Mouse (Mus musculus) heart, embryonic 15.5 days (tissue): Measurements from ENCODE around the gene Lyl1. TPM values are rescaled to one million over a fixed set of nuclear protein-coding genes. Genes with fewer than 3 reads are reported as not detected.

Experiments used
- ATAC-seq: fragments of 200-750 bp; cut with Nextera tagmentation; replicated peaks from 2 replicates; pipeline ENCODE4 v1.8.0; 2017; ENCODE audit warnings: low read depth, moderate TSS enrichment; ENCODE audit not compliant: insufficient number of reproducible peaks, insufficient read depth, low FRiP score
- H3K27ac ChIP-seq: fragments of 300-500 bp; sonication (generic); 2 replicates; pipeline ENCODE4 v1.5.1; 2015; ENCODE audit warnings: mild to moderate bottlenecking, inconsistent platforms
- H3K27me3 ChIP-seq: fragments of 300-500 bp; sonication (generic); 2 replicates; pipeline ENCODE4 v1.6.1; 2015; ENCODE audit warnings: inconsistent platforms
- H3K36me3 ChIP-seq: fragments of 300-500 bp; sonication (generic); 2 replicates; pipeline ENCODE4 v1.6.1; 2015; ENCODE audit warnings: mild to moderate bottlenecking, inconsistent platforms
- H3K4me1 ChIP-seq: fragments of 300-500 bp; sonication (generic); replicated peaks from 2 replicates; pipeline ENCODE4 v1.6.1; 2015; ENCODE audit warnings: inconsistent platforms
- H3K4me2 ChIP-seq: fragments of 300-500 bp; sonication (generic); 2 replicates; pipeline ENCODE4 v1.6.1; 2015; ENCODE audit warnings: inconsistent platforms, mild to moderate bottlenecking, moderate library complexity
- H3K4me3 ChIP-seq: fragments of 300-500 bp; sonication (generic); 2 replicates; pipeline ENCODE4 v1.5.1; 2015; ENCODE audit warnings: mild to moderate bottlenecking, inconsistent platforms
- H3K9ac ChIP-seq: fragments of 300-500 bp; sonication (generic); 2 replicates; pipeline ENCODE4 v1.6.1; 2015; ENCODE audit warnings: mild to moderate bottlenecking, inconsistent platforms
- H3K9me3 ChIP-seq: fragments of 300-500 bp; sonication (generic); replicated peaks from 2 replicates; pipeline ENCODE4 v1.6.1; 2016; ENCODE audit warnings: inconsistent platforms
- WGBS: fragments of 180-500 bp; shearing (Covaris S2); methylation state at CpG from one replicate; pipeline ENCODE4 v1.1.7; 2015; ENCODE audit warnings: mixed read lengths; 5-methylcytosine and 5-hydroxymethylcytosine counted together
- polyA plus RNA-seq: library from polyadenylated mRNA; unstranded; fragments of >200 nt; fragmentation: Nextera tagmentation; extraction: Ambion mirVana; gene quantifications from 2 replicates; pipeline ENCODE4 v1.2.1, GENCODE M21; 2015

Lyl1 gene
- polyA plus RNA-seq, 1 experiment from 2014 or later, result 9.2 TPM

DNA sequence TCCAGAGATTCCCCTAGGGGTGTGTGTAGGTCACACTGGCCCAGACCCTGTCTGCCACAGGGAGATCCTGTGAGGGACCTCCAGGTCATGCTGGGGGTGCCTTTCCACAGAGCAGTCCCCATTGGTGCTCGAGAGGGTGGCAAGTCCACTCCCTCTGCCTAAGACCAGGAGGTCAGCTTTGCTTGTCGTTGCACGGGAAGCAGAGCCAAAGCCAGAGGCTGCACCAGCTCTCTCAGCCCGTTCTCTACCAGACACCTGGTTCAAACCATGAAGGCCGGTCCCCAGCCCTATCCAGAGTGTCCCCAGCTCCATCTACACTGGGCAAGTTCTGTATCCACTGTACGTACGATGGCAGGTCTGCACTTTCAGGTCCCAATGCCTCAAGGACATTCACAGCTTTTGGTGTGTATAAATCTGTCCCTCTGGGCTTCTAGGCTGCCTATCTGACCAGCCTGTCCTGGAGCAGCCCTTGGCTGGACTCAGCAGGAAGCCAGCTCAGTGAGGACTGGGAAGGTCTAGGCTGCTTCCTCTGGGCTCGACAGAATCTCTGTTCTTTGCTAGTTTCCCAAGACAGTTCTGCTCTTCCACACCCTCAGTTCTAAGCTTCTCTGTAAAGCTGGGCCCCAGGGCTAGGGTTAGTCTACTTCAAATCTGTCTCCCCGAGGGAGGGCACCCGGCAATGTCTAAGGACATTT, 24.1 kb downstream of the Lyl1 start:
- Histone ChIP-seq H3K4me3 (no peak overlapping the region), H3K4me2 (no peak overlapping the region; the same call in 1 of the 2 replicates), H3K9me3 (no peaks in the 10 kb centered on the region), H3K9ac (peak overlapping the region; percentile 16; the same call in 1 of the 2 replicates), H3K27me3 (no peaks in the 10 kb centered on the region), H3K36me3 (0 out of 2 replicates have a peak, but pooled peaks cover 5% of the 10 kb centered on the region), H3K4me1 (peaks cover 77% of the 10 kb centered on the region), H3K27ac (peak overlapping the region; percentile 90)
- 46% methylated on average over 10 of the region's 10 CpGs for WGBS
- ATAC-seq, result no peak

DNA sequence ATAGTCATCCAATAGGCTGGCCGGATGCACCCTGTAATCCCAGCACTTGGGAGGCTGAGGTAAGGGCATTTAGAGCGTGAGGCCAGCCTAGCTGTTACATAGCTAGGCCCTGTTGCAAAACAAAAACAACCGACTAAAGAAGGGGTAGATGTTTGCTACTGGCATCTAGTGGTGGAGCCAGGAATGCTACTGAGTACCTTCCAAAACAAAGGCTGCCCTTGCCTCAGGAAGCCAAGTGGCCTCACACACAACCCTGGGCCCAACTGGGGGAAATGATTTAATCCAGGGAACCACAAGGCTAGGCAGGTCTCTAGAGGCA, 24.6 kb downstream of the Lyl1 start:
- no peak overlapping the region for H3K9ac ChIP-seq
- 0 out of 2 replicates have a peak, but pooled peaks cover 5% of the 10 kb centered on the region for H3K36me3 ChIP-seq
- H3K27ac ChIP-seq, result peak overlapping the region; percentile 90
- H3K27me3 ChIP-seq, result no peaks in the 10 kb centered on the region
- H3K4me2 ChIP-seq, result no peak overlapping the region; the same call in 1 of the 2 replicates
- peaks cover 82% of the 10 kb centered on the region for H3K4me1 ChIP-seq
- WGBS, result 12% methylated on average over 3 of the region's 3 CpGs
- H3K4me3 ChIP-seq, result no peak overlapping the region
- no peaks in the 10 kb centered on the region for H3K9me3 ChIP-seq
- no peak for ATAC-seq

DNA sequence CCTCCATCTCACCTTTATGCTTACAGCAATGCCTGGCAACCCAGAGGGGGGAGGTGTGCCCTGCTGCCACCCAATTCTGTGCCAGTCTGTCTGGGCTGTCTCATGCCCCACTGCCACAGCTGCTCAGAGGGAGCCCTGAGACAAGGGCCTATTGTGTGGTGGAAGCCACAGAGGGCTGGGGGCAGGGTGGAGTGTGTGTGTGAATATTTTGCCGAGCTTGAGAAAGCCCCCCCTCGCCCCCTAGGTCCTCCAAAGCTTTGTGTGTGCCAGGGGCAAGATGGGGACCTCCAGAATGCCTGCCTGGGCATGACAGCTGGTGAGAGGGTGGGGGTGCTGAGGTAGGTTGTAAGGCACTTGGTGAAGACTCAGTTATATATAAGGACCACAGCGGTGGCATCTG, 27.2 kb downstream of the Lyl1 start:
- no peak overlapping the region for H3K4me3 ChIP-seq
- H3K9me3 ChIP-seq, result no peaks in the 10 kb centered on the region
- 0 out of 2 replicates have a peak, but pooled peaks cover 5% of the 10 kb centered on the region for H3K36me3 ChIP-seq
- peaks cover 91% of the 10 kb centered on the region for H3K4me1 ChIP-seq
- ATAC-seq, result no peak
- no peak overlapping the region for H3K9ac ChIP-seq
- no peaks in the 10 kb centered on the region for H3K27me3 ChIP-seq
- no peak overlapping the region for H3K4me2 ChIP-seq
- H3K27ac ChIP-seq, result no peak overlapping the region
- 80% methylated on average over 3 of the region's 3 CpGs for WGBS

DNA sequence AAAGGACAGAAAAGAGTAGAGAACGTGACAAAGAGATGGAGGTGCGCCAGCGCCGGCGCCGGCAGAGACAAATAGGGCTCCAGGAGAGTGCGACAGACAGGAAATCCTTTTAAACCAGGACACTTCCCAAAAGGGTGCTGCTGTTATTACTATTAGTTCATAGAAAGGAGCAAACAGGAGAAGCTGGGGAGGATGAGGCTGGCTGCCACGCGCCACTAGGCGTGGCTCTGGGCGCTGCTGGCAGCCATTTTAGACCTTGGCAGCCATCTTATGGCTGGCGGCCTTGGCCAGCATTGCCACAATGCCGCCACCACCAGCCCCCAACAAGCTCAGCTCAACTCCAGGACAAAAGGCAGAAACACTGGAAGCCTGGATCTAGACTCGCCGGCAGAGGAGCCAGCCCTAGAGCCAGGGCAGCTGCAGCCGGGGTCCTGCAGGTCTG, 28.7 kb downstream of the Lyl1 start:
- H3K4me2 ChIP-seq, result peak overlapping the region; percentile 6
- 87% methylated on average over 16 of the region's 16 CpGs for WGBS
- H3K36me3 ChIP-seq, result 0 out of 2 replicates have a peak, but pooled peaks cover 5% of the 10 kb centered on the region
- H3K27ac ChIP-seq, result peak overlapping the region; percentile 80
- ATAC-seq, result no peak
- H3K9ac ChIP-seq, result no peak overlapping the region
- peaks cover 89% of the 10 kb centered on the region for H3K4me1 ChIP-seq
- no peak overlapping the region for H3K4me3 ChIP-seq
- no peaks in the 10 kb centered on the region for H3K9me3 ChIP-seq
- no peaks in the 10 kb centered on the region for H3K27me3 ChIP-seq

DNA sequence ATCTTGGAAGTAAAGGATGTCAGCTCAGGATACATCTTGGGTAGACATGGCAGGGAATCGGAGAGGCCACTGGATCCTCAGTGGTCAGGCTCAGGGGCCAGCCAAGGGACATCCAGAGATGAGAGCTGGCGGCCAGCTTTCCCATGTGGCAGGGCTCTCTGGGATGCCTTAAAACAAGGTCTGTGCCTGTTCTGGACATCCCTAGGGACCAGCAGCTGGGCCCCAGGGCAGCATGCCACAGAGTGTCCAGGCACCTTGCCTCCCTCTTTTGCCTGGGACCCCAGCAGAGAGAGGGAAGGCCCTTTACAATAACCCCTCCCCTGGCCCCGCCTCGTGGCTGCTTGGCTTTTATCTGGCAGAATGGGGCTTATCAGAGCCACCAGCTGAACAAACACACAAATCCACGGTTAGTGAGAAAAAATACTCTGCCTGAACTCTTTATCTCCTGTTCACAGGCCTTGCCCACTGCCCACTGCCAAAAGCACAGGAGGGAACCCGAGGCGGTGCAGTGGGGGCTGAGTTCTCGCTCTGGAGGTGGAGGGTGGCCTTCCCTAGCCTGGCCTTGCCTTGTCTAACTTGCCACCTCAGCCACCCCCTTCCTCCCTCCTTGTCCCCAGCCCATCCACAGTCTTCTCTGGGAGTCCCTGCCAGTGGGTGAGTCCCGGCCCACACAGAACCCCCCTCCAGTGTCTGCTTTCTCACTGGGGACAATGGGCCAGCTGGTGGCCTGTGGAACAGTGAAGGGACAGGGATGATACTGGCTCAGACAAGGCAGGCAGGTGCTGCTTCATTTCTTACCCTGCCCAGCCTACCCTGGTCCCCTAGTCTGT, 29.5 kb downstream of the Lyl1 start:
- Histone ChIP-seq H3K36me3 (0 out of 2 replicates have a peak, but pooled peaks cover 5% of the 10 kb centered on the region), H3K4me2 (peak overlapping the region; percentile 6), H3K27ac (peak overlapping the region; percentile 80), H3K27me3 (no peaks in the 10 kb centered on the region), H3K4me1 (peaks cover 88% of the 10 kb centered on the region), H3K4me3 (no peak overlapping the region), H3K9ac (0 out of 2 replicates have a peak overlapping the region, but pooled peaks have one; percentile 29), H3K9me3 (no peaks in the 10 kb centered on the region)
- 28% methylated on average over 9 of the region's 9 CpGs for WGBS
- ATAC-seq, result peak; percentile 48

DNA sequence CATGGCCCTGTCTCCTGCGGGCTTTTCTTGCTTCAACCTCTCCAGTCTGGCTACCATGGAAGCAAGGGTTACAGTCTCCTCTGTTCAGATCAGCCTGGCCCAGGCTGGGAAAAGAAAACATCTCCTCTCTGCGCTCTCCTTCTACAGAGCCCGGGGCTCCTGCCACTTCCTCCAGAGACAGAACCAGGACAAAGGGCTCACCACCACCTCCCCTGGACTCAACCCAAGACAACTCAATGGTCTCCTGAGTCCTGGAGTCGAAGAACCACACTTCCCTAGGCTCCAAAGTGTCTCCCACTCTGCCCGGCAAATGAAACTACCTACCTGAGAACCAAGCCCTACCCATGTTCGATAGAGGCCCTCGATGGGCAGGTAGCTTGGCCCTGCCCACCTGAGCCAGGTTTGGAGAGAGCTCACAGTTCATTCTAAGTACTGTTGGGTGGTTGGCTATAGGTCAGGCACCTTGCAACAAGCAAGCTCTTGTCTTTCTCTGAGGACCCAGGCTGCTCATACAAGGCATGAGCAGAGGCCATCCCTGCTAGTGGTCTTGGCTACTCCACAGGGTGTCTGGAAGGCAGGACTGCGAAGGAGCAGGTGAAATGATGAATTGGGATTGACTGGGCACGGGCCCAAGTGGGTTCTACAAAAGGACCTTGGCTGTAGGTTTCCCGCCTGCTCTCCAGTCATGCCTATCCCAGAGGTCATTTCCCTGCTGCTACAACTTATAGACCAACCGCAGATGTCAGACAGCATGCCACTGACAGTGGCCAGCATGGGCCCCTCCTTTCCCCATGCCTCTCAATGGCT, 30.3 kb downstream of the Lyl1 start:
- Histone ChIP-seq H3K9me3 (no peaks in the 10 kb centered on the region), H3K27me3 (no peaks in the 10 kb centered on the region), H3K9ac (0 out of 2 replicates have a peak overlapping the region, but pooled peaks have one; percentile 29), H3K4me3 (no peak overlapping the region), H3K27ac (peak overlapping the region; percentile 80), H3K4me1 (peaks cover 89% of the 10 kb centered on the region), H3K4me2 (peak overlapping the region; percentile 6; the same call in 1 of the 2 replicates), H3K36me3 (0 out of 2 replicates have a peak, but pooled peaks cover 5% of the 10 kb centered on the region)
- 55% methylated on average over 11 of the region's 11 CpGs for WGBS
- ATAC-seq, result peak; percentile 23

DNA sequence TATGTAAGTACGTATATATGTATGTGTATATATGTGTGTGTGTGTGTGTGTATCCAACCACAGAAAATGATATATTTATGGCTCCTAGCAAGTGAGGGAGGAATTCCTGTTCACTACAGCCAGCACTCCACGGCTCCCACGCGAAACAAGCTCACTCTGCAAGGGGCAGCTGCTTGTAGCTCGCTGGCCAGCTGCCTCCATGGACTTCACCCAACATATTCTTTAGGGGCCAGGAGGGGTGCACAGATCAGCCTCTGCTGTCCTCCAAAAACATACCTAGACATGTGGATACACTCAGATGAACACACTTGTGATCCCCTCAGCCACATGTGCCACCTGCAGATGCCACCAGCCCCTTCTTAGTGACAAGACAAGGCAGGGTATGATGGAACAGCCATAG, 31.3 kb downstream of the Lyl1 start:
- 41% methylated on average over 5 of the region's 5 CpGs for WGBS
- no peak overlapping the region for H3K4me3 ChIP-seq
- H3K4me2 ChIP-seq, result no peak overlapping the region
- no peak for ATAC-seq
- H3K27ac ChIP-seq, result peak overlapping the region; percentile 80
- H3K9ac ChIP-seq, result no peak overlapping the region
- H3K27me3 ChIP-seq, result no peaks in the 10 kb centered on the region
- H3K4me1 ChIP-seq, result peaks cover 90% of the 10 kb centered on the region
- no peaks in the 10 kb centered on the region for H3K9me3 ChIP-seq
- H3K36me3 ChIP-seq, result no peaks in the 10 kb centered on the region

DNA sequence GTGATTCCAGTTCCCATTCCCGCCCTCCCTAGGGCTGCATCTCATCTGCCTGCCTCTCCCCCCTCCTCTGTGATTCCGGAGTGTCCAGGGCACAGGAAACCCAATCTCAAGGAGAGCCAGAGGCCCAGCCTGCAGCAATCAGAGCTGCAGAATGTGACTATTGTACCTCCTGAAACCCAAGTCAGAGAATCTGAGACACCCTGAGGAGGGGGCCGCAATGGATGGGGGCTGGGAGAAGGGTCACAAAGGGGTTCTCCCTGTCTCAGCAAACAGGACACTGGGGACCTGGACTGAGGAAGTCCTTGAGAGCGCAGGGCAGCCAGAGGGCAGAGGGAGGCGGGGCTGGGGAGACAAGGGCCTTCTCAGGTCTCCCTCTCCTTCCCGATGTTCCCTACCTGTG, 31.7 kb downstream of the Lyl1 start:
- Histone ChIP-seq H3K4me1 (peaks cover 91% of the 10 kb centered on the region), H3K9ac (peak overlapping the region; percentile 36; the same call in 1 of the 2 replicates), H3K4me2 (no peak overlapping the region), H3K9me3 (no peaks in the 10 kb centered on the region), H3K36me3 (no peaks in the 10 kb centered on the region), H3K27ac (peak overlapping the region; percentile 80), H3K4me3 (no peak overlapping the region), H3K27me3 (no peaks in the 10 kb centered on the region)
- ATAC-seq, result no peak
- 31% methylated on average over 6 of the region's 6 CpGs for WGBS

DNA sequence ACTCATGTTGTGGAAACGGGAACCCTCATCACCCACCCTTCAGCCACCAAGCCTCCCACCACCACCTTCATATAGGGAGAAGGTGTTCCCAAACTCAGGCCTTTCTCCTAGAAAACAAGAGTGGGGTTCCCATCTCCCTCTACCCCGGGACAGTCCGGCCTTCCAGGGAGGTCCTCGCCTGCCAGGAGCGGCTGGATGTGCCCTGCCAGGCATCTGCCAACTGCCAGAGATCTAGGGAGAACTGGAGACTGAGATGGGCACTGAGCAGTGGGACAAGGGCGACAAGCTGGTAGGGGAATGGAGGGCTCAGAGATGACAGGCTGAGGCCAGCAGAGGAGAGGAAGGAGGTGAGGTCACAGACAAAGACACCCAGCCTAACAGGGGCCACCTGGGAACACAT, 32.7 kb downstream of the Lyl1 start:
- Histone ChIP-seq H3K4me3 (no peak overlapping the region), H3K4me1 (peaks cover 92% of the 10 kb centered on the region), H3K27ac (no peak overlapping the region), H3K9ac (no peak overlapping the region), H3K4me2 (no peak overlapping the region), H3K9me3 (no peaks in the 10 kb centered on the region), H3K27me3 (no peaks in the 10 kb centered on the region), H3K36me3 (no peaks in the 10 kb centered on the region)
- no peak for ATAC-seq
- WGBS, result 85% methylated on average over 6 of the region's 6 CpGs

DNA sequence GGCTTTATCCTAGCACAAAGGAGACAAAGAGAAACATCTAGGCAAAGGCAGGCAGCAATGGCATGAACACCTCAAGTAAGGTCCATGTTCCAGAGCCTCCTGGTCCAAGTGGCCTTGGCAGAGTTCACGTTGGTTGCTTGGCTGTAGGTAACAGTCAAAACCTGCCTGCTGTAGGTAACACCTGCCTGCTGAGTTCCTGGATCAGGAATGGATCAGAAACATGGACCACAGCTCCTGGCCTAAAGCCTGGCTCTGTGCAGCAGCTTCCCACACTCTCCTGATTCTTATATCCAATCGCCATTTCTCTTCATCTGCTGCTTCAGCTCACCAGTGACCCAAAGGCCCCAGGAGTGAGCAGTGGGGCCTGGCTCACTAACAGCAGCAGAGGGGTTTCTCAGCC, 33.4 kb downstream of the Lyl1 start:
- no peak overlapping the region for H3K4me2 ChIP-seq
- no peaks in the 10 kb centered on the region for H3K27me3 ChIP-seq
- H3K4me3 ChIP-seq, result no peak overlapping the region
- H3K36me3 ChIP-seq, result no peaks in the 10 kb centered on the region
- 78% methylated on average over 2 of the region's 2 CpGs for WGBS
- no peak overlapping the region for H3K27ac ChIP-seq
- peaks cover 93% of the 10 kb centered on the region for H3K4me1 ChIP-seq
- H3K9ac ChIP-seq, result no peak overlapping the region
- ATAC-seq, result no peak
- no peaks in the 10 kb centered on the region for H3K9me3 ChIP-seq

DNA sequence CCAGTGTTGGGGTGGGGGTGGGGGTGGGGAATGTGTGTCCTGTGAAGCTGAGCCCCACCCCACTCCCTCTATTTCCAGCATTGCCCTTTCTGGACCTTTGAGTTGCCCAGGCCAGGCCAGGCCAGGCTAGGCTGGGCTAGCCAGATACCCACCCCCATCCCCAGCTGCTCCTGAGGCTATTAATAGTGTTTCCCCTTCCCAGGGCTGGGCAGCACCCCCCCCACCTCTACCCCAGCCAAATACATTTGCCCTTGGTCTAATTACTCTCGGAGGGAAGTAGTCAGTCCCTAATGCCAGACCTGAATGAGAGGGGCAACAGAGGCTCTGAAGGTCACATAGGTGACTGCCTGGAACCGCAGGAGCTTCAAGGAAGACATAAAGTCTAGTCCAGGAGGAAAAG, 34.3 kb downstream of the Lyl1 start:
- no peak overlapping the region for H3K4me3 ChIP-seq
- no peak overlapping the region for H3K4me2 ChIP-seq
- H3K27me3 ChIP-seq, result no peaks in the 10 kb centered on the region
- ATAC-seq, result no peak; the same call in 1 of the 2 replicates
- no peaks in the 10 kb centered on the region for H3K9me3 ChIP-seq
- 44% methylated on average over 2 of the region's 2 CpGs for WGBS
- peak overlapping the region; percentile 35 for H3K27ac ChIP-seq
- peak overlapping the region; percentile 30; the same call in 1 of the 2 replicates for H3K9ac ChIP-seq
- peaks cover 93% of the 10 kb centered on the region for H3K4me1 ChIP-seq
- H3K36me3 ChIP-seq, result no peaks in the 10 kb centered on the region
